Mouse (Mus musculus): Measurements from ENCODE around the gene Dusp12. TPM values are rescaled to one million over a fixed set of nuclear protein-coding genes. Genes with fewer than 3 reads are reported as not detected.

Gene Dusp12
- total and polyA plus RNA-seq, 2 experiments from 2014 or later: 37.4 to 41.0 TPM

GRCm38 (mm10) chr1:170886044-170886458, 711 bp upstream of the Dusp12 start:
- DNase-seq (no peak), ATAC-seq (no peak)
- H3K27ac ChIP-seq (ENCODE audit: low read depth, low read length): no peak overlapping the region
- no peak for TF ChIP-seq CTCF (IDR thresholded peaks at IDR 0.05; ENCODE audit: low read depth)
- H3K9ac ChIP-seq: no peak overlapping the region
- H3K4me3 ChIP-seq (ENCODE audit: low read depth, low read length): no peak overlapping the region
- H3K36me3 ChIP-seq (ENCODE audit: insufficient read depth): no peaks in the 10 kb centered on the region
- H3K4me2 ChIP-seq (ENCODE audit: low read depth): no peak overlapping the region
- no peaks in the 10 kb centered on the region; the same call in 1 of the 2 replicates for H3K4me1 ChIP-seq (ENCODE audit: insufficient read depth)
- H3K27me3 ChIP-seq (ENCODE audit: insufficient read depth, low read length): no peaks in the 10 kb centered on the region
- H3K9me3 ChIP-seq (ENCODE audit: low read length): no peaks in the 10 kb centered on the region
- 54% methylated on average over 6 of the region's 6 CpGs for WGBS

GRCm38 (mm10) chr1:170884390-170884789, 950 bp downstream of the Dusp12 start:
- Histone ChIP-seq H3K4me2 (ENCODE audit: low read depth) (peak overlapping the region; percentile 55), H3K27ac (ENCODE audit: low read depth, low read length) (no peak overlapping the region), H3K4me3 (ENCODE audit: low read depth, low read length) (peak overlapping the region; percentile 98), H3K27me3 (ENCODE audit: insufficient read depth, low read length) (no peaks in the 10 kb centered on the region), H3K9me3 (ENCODE audit: low read length) (no peaks in the 10 kb centered on the region), H3K4me1 (ENCODE audit: insufficient read depth) (no peaks in the 10 kb centered on the region; the same call in 1 of the 2 replicates), H3K9ac (peak overlapping the region; percentile 91), H3K36me3 (ENCODE audit: insufficient read depth) (peaks cover 3% of the 10 kb centered on the region)
- no peak for TF ChIP-seq CTCF (IDR thresholded peaks at IDR 0.05; ENCODE audit: low read depth)
- no peak for ATAC-seq
- DNase-seq: peak; percentile 4
- 21% methylated on average over 8 of the region's 8 CpGs for WGBS

- Histone ChIP-seq H3K4me3 (ENCODE audit: low read depth, low read length) (no peak overlapping the region), H3K9me3 (ENCODE audit: low read length) (no peaks in the 10 kb centered on the region), H3K36me3 (ENCODE audit: insufficient read depth) (peaks cover 8% of the 10 kb centered on the region), H3K27ac (ENCODE audit: low read depth, low read length) (no peak overlapping the region), H3K4me2 (ENCODE audit: low read depth) (no peak overlapping the region), H3K27me3 (ENCODE audit: insufficient read depth, low read length) (no peaks in the 10 kb centered on the region), H3K9ac (no peak overlapping the region), H3K4me1 (ENCODE audit: insufficient read depth) (no peaks in the 10 kb centered on the region; the same call in 1 of the 2 replicates)
- no peak for ATAC-seq
- 93% methylated on average over 5 of the region's 5 CpGs for WGBS
- no peak for TF ChIP-seq CTCF (IDR thresholded peaks at IDR 0.05; ENCODE audit: low read depth)
- no peak for DNase-seq
Measured at GRCm38 (mm10) chr1:170882915-170883485, 2.3 kb downstream of the Dusp12 start.

GRCm38 (mm10) chr1:170876906-170877305, 8.4 kb downstream of the Dusp12 start:
- Histone ChIP-seq H3K27ac (ENCODE audit: low read depth, low read length) (no peak overlapping the region), H3K9me3 (ENCODE audit: low read length) (no peaks in the 10 kb centered on the region), H3K4me1 (ENCODE audit: insufficient read depth) (no peaks in the 10 kb centered on the region), H3K9ac (no peak overlapping the region), H3K27me3 (ENCODE audit: insufficient read depth, low read length) (no peaks in the 10 kb centered on the region), H3K36me3 (ENCODE audit: insufficient read depth) (peaks cover 30% of the 10 kb centered on the region), H3K4me3 (ENCODE audit: low read depth, low read length) (no peak overlapping the region), H3K4me2 (ENCODE audit: low read depth) (no peak overlapping the region)
- TF ChIP-seq CTCF (IDR thresholded peaks at IDR 0.05; ENCODE audit: low read depth): no peak
- ATAC-seq: no peak
- DNase-seq: no peak
- WGBS: 97% methylated on average over 5 of the region's 5 CpGs

- Histone ChIP-seq H3K27me3 (ENCODE audit: insufficient read depth, low read length) (no peaks in the 10 kb centered on the region), H3K4me2 (ENCODE audit: low read depth) (no peak overlapping the region), H3K27ac (ENCODE audit: low read depth, low read length) (no peak overlapping the region), H3K4me3 (ENCODE audit: low read depth, low read length) (no peak overlapping the region), H3K36me3 (ENCODE audit: insufficient read depth) (peaks cover 30% of the 10 kb centered on the region), H3K9me3 (ENCODE audit: low read length) (no peaks in the 10 kb centered on the region), H3K4me1 (ENCODE audit: insufficient read depth) (no peaks in the 10 kb centered on the region), H3K9ac (no peak overlapping the region)
- WGBS: 90% methylated on average over 3 of the region's 3 CpGs
- no peak for TF ChIP-seq CTCF (IDR thresholded peaks at IDR 0.05; ENCODE audit: low read depth)
- ATAC-seq: no peak
- no peak for DNase-seq
Measured at GRCm38 (mm10) chr1:170875676-170876075, 9.7 kb downstream of the Dusp12 start.

- DNase-seq: no peak
- H3K36me3 ChIP-seq (ENCODE audit: insufficient read depth): peaks cover 17% of the 10 kb centered on the region
- ATAC-seq: no peak
- 0 out of 2 replicates have a peak, but pooled peaks have one; percentile 3 for TF ChIP-seq CTCF (IDR thresholded peaks at IDR 0.05; ENCODE audit: low read depth)
- H3K4me3 ChIP-seq (ENCODE audit: low read depth, low read length): no peak overlapping the region
- no peak overlapping the region for H3K9ac ChIP-seq
- 99% methylated on average over 2 of the region's 2 CpGs for WGBS
- no peaks in the 10 kb centered on the region for H3K4me1 ChIP-seq (ENCODE audit: insufficient read depth)
- H3K27me3 ChIP-seq (ENCODE audit: insufficient read depth, low read length): no peaks in the 10 kb centered on the region
- H3K27ac ChIP-seq (ENCODE audit: low read depth, low read length): no peak overlapping the region
- no peaks in the 10 kb centered on the region for H3K9me3 ChIP-seq (ENCODE audit: low read length)
- H3K4me2 ChIP-seq (ENCODE audit: low read depth): no peak overlapping the region
Measured at GRCm38 (mm10) chr1:170871961-170872360, 13.4 kb downstream of the Dusp12 start.

- no peak overlapping the region for H3K27ac ChIP-seq (ENCODE audit: low read depth, low read length)
- WGBS: 89% methylated on average over 6 of the region's 6 CpGs
- TF ChIP-seq CTCF (IDR thresholded peaks at IDR 0.05; ENCODE audit: low read depth): no peak
- no peak for ATAC-seq
- H3K4me1 ChIP-seq (ENCODE audit: insufficient read depth): peaks cover 5% of the 10 kb centered on the region; the same call in 1 of the 2 replicates
- H3K9me3 ChIP-seq (ENCODE audit: low read length): no peaks in the 10 kb centered on the region
- no peak overlapping the region for H3K9ac ChIP-seq
- no peak overlapping the region for H3K4me2 ChIP-seq (ENCODE audit: low read depth)
- H3K36me3 ChIP-seq (ENCODE audit: insufficient read depth): peaks cover 11% of the 10 kb centered on the region; the same call in 1 of the 2 replicates
- no peaks in the 10 kb centered on the region for H3K27me3 ChIP-seq (ENCODE audit: insufficient read depth, low read length)
- H3K4me3 ChIP-seq (ENCODE audit: low read depth, low read length): no peak overlapping the region
- DNase-seq: no peak
Measured at GRCm38 (mm10) chr1:170871402-170871801, 13.9 kb downstream of the Dusp12 start.

Data from forebrain, postnatal 0 days (tissue).